Mouse (Mus musculus) ovary, postnatal 36 days (tissue): ENCODE data around the gene Slc27a5.
A peak's percentile ranks its signal among the peaks of the same experiment; 100 is the strongest.

Source experiments
- DNase-seq: peaks from one replicate; pipeline ENCODE4 v3.0.0; 2022; ENCODE audit warnings: low spot score, mixed read lengths

Slc27a5 gene

DNA sequence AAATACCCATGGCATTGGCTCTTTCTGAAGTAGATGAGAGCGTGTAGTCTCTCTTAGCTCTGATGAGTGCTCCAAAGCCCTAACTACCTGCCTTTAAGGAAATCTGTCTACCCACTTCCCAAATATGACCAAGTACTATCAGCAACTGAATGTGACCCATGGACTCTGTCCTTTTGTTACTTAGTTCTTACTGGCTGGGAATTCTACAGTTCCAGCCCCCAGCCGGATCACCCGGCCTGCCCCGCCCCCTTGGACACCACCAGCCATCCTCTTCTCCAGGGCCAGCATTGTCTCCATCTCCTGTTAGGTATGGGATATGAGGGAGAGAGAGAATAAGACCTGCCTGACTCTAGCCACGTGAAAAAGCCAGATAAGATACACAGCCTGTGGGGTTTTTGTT is at the start of gene Slc27a5:
Gene Slc27a5 (minus strand): TSS at position 140 of the 400 bp plus-strand sequence.
- no peak for DNase-seq

DNA sequence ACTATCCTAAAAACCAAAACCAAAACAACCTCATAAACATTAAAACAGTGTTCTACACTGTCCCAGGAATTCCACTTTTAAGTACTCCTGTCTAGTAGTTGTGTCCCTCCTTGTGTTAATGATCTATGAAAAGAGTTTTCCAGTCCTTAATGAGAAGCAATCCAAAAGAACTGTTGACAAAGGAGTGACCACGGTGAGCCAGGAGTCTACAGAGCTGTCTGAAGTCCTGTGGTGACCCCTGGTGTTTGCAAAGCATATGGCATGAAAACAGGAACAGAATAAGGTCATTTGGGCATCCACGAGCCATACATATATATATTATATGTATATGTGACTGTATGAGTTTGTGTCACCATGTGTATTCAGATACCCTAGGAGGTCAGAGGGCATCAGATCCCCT is 48.1 kb upstream of the Slc27a5 start:
- no peak for DNase-seq

DNA sequence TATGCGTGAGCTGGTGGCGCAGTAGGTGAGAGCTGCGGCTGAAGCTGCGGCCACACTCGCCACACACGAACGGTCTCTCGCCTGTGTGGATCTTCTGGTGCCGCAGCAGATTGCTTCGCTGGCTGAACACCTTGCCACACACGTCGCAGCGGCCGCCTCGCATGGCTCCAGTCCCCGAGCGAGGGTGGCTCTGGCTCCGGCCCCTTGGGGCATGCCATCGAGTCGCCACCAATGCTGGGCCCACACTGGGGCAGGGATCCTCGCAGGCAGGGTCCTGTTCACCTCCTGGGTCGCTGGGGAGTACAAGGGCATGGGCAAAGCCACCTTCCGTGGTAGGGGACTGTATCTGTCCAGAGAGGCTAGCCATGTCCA is 46.2 kb upstream of the Slc27a5 start:
- DNase-seq = no peak

DNA sequence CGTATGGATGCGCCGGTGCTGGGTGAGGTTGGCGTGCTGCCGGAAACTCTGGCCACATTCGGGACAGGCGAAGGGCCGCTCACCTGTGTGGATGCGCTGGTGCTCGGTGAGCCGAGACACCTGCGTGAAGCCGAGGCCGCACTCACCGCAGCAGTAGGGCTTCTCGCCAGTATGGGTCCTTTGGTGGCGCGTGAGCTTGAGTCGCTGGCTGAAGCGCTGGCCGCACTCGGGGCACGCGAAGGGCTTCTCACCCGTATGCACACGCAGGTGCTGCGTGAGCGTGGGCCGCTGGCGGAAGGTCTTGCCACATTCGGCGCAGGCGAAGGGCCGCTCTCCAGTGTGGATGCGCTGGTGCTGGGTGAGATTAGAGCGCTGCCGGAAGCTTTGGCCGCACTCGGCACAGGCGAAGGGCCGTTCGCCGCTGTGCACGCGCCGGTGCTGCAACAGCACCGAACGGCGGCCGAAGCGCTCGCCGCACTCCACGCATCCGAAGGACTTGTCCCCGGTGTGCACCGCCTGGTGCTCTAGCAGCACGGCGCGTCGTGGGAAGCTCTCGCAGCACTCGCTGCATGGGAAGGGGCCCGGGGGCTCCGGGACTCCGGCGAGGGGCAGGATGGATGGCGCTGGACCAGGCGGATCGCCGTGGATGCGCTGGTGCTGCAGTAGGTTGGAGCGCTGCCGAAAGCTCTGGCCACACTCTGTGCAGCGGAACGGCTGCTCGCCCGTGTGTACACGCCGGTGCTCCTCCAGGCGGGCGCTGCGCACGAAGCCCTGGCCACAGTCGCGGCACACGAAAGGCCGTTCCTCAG is 45.7 kb upstream of the Slc27a5 start:
- peak; percentile 43 for DNase-seq

DNA sequence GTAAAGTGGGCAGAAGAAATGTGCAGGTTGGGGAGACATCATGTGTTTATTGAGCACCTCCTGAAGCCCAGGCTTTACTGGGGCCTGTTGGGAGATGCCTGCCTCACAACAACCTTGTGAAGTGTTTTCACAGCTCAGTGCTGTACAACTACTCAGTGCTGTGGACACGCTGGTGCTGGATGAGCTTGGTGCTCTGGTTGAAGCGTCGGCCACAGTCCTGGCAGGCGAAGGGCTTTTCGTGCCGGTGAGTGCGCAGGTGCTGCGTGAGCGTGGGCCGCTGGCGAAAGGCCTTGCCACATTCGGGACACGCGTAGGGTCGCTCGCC is 45.1 kb upstream of the Slc27a5 start:
- DNase-seq = no peak

DNA sequence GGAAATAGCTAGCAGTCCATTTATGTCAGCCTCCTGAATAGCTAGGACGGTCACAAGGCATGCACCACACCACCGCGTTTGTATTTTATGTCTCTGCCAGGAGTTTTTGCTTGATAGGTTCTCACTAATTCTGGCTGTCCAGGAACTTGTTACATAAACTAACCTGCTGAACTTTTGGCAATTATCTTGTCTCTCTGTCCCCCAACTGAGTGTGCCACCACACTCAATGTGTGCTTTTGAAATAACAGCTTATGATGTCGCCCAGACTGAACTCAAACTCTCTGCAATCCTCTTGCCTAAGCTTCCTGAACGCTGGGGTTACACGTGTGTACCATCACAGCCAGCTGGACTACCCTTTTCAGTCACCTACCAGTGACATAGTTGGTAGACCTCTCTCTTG is 44.5 kb upstream of the Slc27a5 start:
- DNase-seq = no peak

DNA sequence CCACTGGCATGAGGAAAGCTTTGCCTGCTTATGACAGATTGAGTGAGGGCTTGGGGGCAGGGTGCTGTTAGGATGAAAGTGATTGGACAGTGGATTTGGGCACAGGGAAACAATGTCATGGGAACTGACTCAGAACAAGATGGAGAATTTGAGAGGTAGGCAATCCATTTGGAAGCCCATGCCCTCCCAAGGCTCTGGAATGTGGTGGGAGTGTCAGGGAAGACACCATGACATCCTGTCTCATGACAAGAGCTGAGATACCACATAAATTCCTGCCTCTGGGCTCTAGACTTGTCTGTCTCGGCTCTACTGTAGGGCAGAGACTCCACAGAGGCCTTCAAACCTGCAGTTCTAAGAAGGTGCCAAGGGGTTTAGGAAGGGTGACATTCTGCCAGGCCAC is 43.3 kb upstream of the Slc27a5 start:
- no peak for DNase-seq

DNA sequence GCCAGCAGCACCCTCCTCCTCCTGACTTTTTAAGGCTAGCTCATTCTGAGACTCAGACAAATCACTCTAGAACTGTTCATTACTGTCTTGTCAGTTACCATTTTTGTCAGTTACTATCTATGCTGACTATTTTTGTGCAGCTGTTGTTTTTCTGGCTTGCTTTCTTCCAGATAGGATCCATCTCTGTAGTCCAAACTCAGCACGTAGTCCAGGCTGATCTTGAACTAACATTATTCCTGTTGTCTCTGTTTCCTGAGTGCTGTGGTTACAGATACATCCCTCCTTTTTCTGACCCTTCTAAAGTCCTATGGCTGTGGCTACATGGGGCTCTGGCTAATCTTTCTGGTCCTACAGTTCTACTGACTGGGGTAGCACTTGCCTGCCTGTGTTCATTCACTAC is 41.2 kb upstream of the Slc27a5 start:
- no peak for DNase-seq

DNA sequence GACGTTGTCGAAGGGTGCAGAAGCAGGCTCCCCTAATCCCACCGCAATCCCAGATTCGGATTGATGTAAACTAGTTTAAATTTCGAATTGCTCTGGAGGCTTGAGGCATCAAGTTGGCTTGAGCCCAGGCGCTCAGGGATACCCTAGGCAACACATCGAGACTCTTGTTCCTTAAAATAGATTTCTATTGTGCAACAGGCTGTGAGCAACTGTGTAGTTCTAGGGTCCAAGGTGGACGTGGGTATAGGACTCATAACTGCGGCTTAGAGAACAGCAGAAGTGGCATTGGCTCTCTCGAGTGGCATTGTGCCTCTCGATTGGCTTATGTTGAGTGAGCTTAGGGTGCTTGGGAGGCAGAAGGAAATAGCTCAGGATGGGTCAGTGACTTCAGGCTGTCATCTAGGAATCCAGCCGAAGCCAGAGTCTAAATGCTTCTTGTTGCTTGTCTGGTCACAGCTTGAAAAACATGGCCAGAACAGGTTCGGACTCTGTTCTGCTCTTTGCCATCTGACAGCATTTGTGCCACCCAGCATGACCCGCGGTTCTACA is 40.7 kb upstream of the Slc27a5 start:
- no peak for DNase-seq

DNA sequence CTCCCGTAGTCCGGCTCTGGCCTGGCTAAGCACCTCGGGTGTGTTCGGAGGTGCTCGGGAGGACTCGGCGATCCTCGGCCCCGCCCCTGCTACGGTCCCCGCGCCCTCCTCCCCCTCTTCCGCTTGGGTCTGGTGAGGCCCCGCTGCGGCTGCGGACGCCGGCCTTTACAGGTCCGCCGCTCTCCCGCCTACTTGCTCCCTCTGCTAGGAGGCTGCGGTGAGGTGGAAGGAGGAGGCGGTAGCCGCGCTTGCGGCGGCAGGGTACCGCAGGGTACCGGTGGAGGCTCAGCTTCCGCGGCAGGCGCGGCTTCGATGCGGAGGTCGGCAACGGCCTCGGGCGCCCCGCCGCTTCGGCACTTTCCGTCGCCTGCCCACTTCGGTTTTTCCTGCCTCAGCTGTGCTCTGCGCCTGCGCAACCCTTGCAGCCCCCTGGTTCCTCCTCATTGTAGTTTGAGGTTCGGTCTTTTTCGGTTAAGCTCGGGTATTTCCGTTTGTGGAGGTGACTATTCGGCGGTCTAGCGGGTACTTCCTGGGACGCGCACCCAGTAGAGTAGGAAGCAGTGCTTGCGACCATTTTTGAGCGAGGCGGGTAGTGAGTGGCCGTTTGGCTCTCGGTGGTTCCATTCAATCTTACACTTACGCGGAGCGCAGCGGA is 40.0 kb upstream of the Slc27a5 start, which contains the start of gene Ube2m:
Gene Ube2m (minus strand): TSS at position 375 of the 655 bp plus-strand sequence.
- DNase-seq = peak; percentile 99

DNA sequence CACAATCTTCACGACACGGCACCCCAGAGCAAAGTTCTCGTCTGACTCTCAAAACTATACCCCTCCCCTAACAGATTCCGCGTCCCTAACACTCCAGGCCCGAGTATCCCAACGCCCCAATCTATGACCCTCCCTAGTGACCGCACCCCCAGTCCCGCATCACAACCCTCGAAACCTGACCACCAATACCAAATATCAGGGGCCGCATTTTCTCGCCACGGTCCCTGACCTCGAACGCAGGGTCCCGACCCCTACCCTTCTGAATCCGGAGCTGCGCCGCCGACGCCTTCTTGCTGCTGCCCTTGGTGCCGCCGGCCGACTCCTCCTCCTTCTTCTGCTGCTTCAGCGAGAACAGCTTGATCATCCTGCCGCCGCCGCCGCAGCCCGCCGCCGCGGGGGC is 39.4 kb upstream of the Slc27a5 start:
- no peak for DNase-seq

DNA sequence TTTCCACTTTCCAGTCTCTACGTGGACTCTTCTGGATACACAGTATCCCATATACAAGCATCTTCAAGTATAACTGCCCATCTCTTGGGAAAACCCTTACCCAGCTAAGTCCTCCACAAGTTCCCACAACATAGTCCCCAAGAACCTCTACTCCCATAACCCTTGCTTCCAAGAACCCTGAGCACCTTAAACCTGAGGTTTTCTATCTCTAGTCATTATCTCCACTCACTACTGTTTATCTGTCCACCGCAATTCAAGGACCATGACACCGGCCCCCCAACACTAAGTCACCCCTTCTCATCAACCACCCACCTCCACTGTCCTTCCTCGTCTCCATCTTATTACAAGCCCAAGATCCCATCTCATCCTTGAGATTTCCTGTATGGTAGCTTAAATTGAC is 38.8 kb upstream of the Slc27a5 start:
- DNase-seq = no peak

DNA sequence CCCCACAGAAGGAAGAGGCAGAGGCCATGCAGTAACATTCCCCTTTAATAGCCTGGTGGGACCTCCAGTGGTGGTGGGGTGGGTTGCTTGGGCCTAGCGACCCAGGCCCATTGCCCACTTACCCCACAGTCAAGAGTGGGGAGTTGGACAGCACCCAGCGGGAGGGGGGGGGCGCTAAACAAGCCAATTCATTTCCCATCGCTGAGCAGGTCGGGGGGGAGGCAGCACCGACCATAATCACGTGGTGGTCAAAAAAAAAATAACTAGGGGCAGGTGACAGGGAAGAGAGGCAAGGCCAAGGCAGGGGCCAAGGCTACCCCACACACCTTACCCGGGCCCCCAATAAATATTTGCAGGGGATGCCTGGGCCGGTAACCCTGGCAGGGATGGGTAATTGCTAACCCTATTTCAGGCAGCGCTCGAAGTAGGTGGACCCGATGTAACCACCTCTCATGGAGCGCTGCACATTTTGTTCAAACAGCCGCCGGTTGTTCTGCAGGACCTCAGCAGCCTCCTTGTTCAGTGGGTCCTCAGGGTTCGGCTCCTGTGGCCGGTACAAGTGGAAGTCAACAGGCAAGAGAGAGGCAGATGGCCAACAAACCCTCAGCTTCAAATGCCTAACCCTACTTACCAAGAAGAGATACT is 37.3 kb upstream of the Slc27a5 start:
- no peak for DNase-seq

DNA sequence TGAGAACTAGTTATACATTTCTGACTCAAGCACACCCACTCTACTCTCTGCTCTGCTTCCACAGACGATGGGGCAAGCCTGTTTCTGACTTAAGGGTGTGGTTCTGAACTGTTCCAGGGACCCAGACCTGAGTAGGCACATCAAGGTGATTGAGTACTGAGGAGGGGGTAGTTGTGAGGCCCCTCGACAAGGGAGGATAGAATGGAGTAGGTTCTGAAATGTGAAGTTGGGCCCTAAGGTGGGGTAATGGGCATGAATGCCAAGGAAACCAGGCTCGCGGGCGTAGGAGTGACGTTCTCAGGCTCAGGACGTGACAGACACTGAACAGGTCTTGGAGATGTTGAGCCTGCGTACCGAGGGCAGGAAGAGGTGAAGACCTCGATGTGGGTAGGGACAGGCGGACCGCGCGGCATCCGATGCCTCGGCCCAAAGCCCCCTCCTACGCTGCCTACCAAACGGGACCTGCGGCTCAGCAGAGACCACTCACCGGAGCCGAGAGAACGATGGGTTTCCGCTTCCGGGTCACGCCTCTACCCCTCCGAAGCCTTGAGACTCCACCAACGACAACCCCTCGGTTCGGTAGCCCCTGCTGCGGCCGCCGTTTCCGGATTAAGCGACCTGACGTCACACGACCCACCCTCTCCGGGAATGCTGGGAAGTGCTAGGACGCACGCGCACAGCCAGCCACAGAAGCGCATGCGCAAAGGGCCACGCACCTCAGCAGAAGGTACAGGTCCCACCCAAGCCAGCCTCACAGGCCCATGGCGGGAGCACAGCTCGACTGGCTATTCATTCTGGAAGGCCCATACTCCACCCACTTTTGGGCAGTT is 36.4 kb upstream of the Slc27a5 start, which contains the start of gene Chmp2a:
Gene Chmp2a (minus strand): TSS at position 660 of the 830 bp plus-strand sequence.
- peak; percentile 97 for DNase-seq

DNA sequence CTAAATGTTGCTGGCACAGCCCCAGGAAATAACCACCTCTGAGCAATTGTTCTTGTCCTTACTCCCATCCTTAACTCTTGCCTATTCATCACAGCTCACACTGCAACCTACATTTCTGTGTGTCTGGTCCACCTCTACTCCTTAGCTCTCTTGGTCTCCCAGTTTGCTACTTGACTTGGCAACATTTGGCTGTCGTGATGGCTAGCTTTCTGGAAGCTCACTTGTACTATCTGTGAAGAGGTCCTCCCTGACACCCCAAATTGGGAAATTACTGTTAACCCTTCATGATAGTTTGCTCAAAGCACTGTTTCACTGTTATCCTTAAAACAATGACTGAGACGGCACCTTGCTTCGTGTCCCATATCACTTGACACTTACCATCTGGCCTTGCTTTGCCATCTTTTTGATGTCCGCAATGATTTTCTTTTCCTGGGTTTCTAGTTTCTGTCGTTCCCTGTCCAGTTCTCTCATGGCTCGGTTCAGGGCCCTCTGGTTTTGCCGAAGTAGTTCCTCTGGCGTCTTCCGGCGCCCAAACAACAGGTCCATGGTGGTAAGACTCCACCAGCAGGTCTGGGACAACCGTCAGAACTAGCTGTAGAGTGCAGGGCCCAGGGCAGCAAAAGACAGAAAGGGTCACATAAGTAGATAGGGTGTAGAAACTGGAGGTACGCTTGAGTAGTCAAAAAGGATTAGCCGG is 35.6 kb upstream of the Slc27a5 start:
- DNase-seq = no peak

DNA sequence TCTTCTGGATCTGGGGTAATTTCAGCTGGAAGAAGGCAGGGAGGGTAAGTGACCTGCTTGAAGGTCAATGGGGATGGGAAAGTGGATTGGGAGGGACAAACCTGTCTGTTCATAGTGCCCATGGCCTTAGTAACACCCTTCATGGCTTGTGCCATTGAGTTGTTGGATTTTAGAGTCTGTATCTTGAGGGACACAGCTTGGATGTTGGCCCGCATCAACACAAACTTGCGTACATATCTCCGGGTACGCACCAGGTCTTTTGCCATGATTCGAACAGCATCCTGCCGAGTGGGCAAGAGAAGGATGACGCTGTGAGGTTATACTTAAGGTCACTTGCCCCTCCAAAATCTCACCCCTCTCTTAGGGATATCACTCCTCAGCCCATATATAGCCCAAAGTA is 34.5 kb upstream of the Slc27a5 start:
- DNase-seq = no peak

DNA sequence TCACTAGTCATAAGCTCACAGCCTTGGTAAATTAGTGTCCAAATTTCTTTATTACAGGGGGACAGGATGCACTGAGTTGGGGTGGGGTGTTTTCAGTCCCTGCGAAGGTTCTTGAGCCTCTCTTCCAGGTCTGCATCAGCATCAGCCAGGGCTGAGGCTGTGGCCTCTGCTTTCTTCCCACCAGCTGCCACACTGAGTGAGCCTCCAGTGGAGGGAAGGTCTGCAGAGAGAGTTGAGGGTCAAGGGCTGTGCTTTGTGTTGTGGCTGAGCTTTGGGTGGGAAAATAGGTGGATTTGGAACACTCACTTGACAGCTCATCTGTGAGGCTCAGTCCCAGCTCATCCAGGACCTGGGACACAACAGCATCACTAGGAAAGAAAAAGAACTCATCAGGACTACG is 34.0 kb upstream of the Slc27a5 start:
- no peak for DNase-seq

DNA sequence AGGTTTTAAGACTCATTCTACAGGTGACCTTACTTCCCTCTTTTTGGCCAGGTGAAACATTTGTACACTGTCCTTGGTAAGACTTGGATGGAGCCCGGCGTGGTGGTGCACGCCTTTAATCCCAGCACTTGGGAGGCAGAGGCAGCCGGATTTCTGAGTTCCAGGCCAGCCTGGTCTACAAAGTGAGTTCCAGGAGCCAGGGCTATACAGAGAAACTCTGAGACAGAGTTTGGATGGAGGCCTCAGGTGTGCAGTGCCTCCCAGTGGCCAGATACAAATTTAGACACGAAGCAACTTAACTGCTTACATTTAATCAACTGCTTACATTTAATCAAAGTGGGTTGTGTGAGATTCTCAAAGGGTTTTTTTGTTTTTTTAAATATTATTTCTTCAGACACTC is 33.1 kb upstream of the Slc27a5 start:
- no peak for DNase-seq

DNA sequence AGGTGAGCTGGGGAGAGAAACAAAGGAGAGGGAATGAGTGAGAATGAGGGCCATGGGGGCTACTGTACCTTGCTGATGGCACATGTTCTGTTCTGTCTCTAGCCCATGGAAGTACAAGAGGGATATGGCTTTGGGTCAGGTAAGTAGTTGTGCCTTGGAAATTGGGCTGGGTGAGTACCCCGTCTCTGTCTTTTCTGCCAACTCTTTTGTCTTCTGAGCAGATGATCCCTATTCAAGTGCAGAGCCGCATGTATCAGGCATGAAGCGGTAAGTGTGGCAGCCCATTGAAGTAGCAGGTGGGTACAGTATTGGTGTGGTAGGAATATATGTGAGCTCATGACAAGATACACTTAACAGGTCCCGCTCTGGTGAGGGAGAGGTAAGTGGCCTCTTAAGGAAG is 31.0 kb upstream of the Slc27a5 start:
- no peak for DNase-seq

DNA sequence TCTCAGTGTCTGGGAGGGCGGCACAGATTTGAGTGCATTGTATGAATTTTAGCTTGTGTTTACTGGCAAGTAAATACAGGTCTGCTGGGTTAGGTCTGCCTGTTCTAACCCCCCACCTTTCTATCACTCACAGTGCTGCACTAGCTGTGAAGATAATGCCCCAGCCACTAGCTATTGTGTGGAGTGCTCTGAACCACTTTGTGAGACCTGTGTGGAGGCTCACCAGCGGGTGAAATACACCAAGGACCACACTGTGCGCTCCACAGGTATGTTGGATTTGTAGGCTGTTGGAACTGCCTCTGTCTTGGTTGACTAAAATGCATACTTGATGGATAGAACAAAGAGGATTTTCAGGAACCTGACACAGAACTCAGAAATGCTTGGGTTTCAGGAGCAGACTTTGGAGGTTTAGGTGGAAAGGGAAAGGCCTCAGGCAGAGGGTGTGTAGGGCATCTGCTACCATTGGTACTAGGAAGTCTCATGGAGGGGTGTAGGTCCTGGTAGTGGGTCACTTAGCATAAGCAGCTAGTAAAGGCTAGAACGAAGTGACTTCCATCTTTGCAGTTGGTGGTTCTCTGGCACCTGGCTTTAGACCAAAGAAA is 27.6 kb upstream of the Slc27a5 start:
- DNase-seq = no peak

DNA sequence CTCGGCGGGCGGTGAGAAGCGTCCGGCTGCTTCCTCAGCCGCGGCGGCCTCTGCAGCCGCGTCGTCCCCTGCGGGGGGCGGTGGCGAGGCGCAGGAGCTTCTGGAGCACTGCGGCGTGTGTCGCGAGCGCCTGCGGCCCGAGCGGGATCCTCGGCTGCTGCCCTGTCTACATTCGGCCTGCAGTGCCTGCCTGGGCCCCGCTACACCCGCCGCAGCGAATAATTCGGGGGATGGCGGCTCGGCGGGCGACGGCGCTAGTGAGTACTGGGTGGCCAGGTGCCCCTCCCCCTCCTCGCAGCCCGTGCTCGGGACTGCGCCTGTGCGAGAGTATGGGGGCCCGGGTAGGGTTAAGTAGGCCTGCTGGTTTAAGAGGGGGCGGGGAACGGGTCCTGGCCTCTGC is 26.8 kb upstream of the Slc27a5 start:
- peak; percentile 77 for DNase-seq
